Mouse (Mus musculus): ENCODE results near the gene Vrk2. TPM values are rescaled to one million over a fixed set of nuclear protein-coding genes. Genes with fewer than 3 reads are reported as not detected.

Gene Vrk2
- 45.3 TPM for polyA plus RNA-seq (2017; shearing (Covaris generic))

DNA sequence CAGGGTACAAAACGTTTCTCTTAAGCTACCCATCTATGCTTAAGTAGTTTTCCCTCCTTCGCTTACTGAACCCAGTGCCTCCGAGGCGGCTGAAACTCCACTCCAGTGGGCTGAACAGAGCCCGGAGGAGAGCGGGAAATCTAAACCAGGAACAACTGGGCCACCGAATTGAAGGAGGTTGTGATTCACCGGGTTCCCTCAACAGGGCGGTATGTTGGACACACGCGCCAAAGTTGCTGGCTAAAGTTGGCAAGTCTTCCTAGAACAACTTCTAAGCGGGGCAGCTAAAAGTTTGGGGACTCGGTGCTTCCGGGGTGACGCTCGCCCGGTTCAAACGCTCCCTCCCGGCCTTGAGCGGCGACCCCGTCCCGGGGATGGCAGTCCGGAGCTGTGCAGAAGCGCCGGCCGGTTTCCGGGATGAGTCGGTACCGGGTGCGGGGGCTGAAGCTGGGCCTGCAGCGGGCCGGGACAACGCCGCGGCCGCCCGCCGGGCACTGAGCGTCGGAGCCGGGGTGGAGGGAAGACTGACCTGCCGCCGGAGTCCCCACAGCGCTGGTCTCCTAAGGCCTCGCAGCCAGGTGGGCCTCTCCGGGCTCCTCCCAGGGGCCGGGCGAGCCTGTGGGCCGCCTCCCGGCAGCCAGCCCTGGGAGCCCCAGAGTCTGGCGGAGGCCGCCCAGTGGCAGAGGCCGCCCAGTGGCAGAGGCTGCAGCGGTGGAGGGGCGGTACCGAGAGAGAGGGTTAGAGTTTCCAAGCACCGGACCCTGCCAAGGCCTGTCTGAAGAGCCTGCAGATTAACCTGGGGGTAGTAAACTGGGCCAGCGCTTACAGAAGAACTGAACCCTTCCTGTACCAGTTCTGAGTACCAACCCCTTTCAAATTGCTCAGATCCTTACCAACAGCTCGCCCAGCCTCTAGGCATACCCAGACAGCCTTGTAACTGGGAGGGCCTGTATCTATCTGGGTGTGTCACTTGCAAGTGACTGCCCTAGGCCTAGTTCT, at the start of gene Vrk2, which contains the start of gene Gm6899:
TSS of gene Vrk2 (minus strand) at position 939 of the 999 bp plus-strand sequence.
TSS of gene Gm6899 (plus strand) at position 181 of the 999 bp plus-strand sequence.

Other genes with a start within 250 kb of the Vrk2 start
- 27.8 TPM for gene Fancl, start 207.9 kb downstream of the Vrk2 start, polyA plus RNA-seq (2017; shearing (Covaris generic))
- gene Gm6899, start 758 bp downstream of the Vrk2 start, polyA plus RNA-seq (2017; shearing (Covaris generic)) = not detected